Mouse (Mus musculus) layer of hippocampus, adult 8-10 months (tissue): Measurements from ENCODE around the gene Fancg. TPM values are rescaled to one million over a fixed set of nuclear protein-coding genes. Genes with fewer than 3 reads are reported as not detected.

Experiments used
- DNase-seq, 2 experiments: peaks; one replicate each; pipeline ENCODE4 v3.0.0; 2022; ENCODE audit warnings: low spot score in 2 of 2
- total RNA-seq, 4 experiments: library from RNA; stranded (reverse); gene quantifications; 2 replicates each; pipeline ENCODE4 v1.2.4; 2022

Fancg gene
- 10 to 100 TPM; 14.0 to 17.1 (median 15.5) TPM for total RNA-seq

- DNase-seq = peak; percentile 71 to 78
These were observed at the start of gene Fancg for GRCm38 (mm10) chr4:43010161-43011038. TSS of gene Fancg (minus strand) at chr4:43010506.

- no peak for DNase-seq
These were observed 49.4 kb upstream of the Fancg start for GRCm38 (mm10) chr4:43059697-43060096.

GRCm38 (mm10) chr4:43058753-43059654 lies 48.7 kb upstream of the Fancg start, which contains the start of gene Unc13b:
TSS of gene Unc13b (plus strand) at chr4:43058953.
- DNase-seq = peak; percentile 81 to 83

- no peak for DNase-seq
These were observed 48.1 kb upstream of the Fancg start for GRCm38 (mm10) chr4:43058392-43058752.

GRCm38 (mm10) chr4:43057654-43058053 lies 47.3 kb upstream of the Fancg start:
- no peak for DNase-seq

GRCm38 (mm10) chr4:43052627-43053026 lies 42.3 kb upstream of the Fancg start:
- no peak for DNase-seq

- peak in 1 of 2 experiments; percentile 77 for DNase-seq
These were observed 36.9 kb upstream of the Fancg start for GRCm38 (mm10) chr4:43047231-43047630.

GRCm38 (mm10) chr4:43046607-43047006 lies 36.3 kb upstream of the Fancg start:
- no peak for DNase-seq

GRCm38 (mm10) chr4:43045659-43046302 lies 35.5 kb upstream of the Fancg start, which contains the start of gene Fam214b:
TSS of gene Fam214b (minus strand) at chr4:43046220.
- DNase-seq = peak; percentile 91 to 95

- DNase-seq = no peak
These were observed 35.0 kb upstream of the Fancg start for GRCm38 (mm10) chr4:43045285-43045658.

- no peak for DNase-seq
These were observed 34.4 kb upstream of the Fancg start for GRCm38 (mm10) chr4:43044673-43045072.

- no peak for DNase-seq
These were observed 33.5 kb upstream of the Fancg start for GRCm38 (mm10) chr4:43043644-43044357.

GRCm38 (mm10) chr4:43040881-43041547 lies 30.7 kb upstream of the Fancg start:
- DNase-seq = no peak

GRCm38 (mm10) chr4:43040114-43040572 lies 29.8 kb upstream of the Fancg start:
- DNase-seq = peak; percentile 95 to 97

GRCm38 (mm10) chr4:43039609-43040008 lies 29.3 kb upstream of the Fancg start:
- no peak for DNase-seq

- DNase-seq = peak in 1 of 2 experiments; percentile 73
These were observed 28.5 kb upstream of the Fancg start for GRCm38 (mm10) chr4:43038567-43039495.

GRCm38 (mm10) chr4:43037860-43038566 lies 27.7 kb upstream of the Fancg start:
- DNase-seq = no peak

- DNase-seq = no peak
These were observed 26.1 kb upstream of the Fancg start for GRCm38 (mm10) chr4:43036356-43036755.
